Mouse (Mus musculus) lung, postnatal 0 days (tissue): ENCODE measurements around the gene Lgmn.

ENCODE experiments used
- CTCF ChIP-seq: IDR thresholded peaks from 2 replicates; pipeline ENCODE4 v1.5.1; 2016; ENCODE audit warnings: antibody characterized with exemption, mild to moderate bottlenecking
- EP300 ChIP-seq: IDR thresholded peaks from 2 replicates; pipeline ENCODE4 v1.6.1; 2016; ENCODE audit warnings: antibody characterized with exemption, mild to moderate bottlenecking, control low read depth

DNA sequence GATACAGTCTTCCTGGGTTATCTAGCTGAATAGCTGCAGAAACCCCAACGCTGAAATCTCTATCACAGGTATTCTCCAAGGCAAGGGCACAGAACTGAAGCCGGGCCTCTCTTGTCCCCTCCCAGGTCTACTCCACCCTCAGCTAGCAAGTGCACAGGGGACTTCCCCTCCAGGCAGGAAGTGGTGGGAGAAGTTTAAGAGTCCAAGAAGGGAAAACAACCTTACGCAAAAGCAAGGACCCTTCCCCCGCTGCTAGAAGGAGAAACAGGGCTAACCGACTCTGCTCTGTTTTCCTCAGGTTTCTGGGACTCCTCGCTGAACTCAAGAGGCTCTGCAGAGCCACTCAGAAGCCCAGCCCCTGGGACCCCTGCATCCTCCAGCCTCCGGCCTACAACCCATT lies 71.5 kb downstream of the Lgmn start:
- no peak for TF ChIP-seq CTCF
- TF ChIP-seq EP300: no peak
